Mouse (Mus musculus) layer of hippocampus, postnatal 25 days (tissue): ENCODE results near the gene Hcfc1. TPM values are rescaled to one million over a fixed set of nuclear protein-coding genes. Genes with fewer than 3 reads are reported as not detected.
A peak's percentile ranks its signal among the peaks of the same experiment; 100 is the strongest.

ENCODE experiments used
- DNase-seq, 2 experiments: peaks; one replicate each; pipeline ENCODE4 v3.0.0; 2022; ENCODE audit warnings: mixed read lengths in 2 of 2, low spot score in 1 of 2; ENCODE audit errors: extremely low spot score in 1 of 2
- total RNA-seq, 2 experiments: library from RNA; stranded (reverse); gene quantifications; 2 replicates each; pipeline ENCODE4 v1.2.3; 2021

Gene Hcfc1
- 10 to 100 TPM; 65.8 to 80.9 TPM for total RNA-seq

GRCm38 (mm10) chrX:73966248-73967176 is at the start of gene Hcfc1:
TSS of gene Hcfc1 (minus strand) at chrX:73966357.
- DNase-seq, result peak; percentile 75 to 76

- no peak for DNase-seq
These were observed 48.4 kb upstream of the Hcfc1 start for GRCm38 (mm10) chrX:74014597-74014996.

- no peak for DNase-seq
These were observed 41.9 kb upstream of the Hcfc1 start for GRCm38 (mm10) chrX:74008063-74008462.

- DNase-seq, result no peak
These were observed 40.2 kb upstream of the Hcfc1 start for GRCm38 (mm10) chrX:74006401-74006800.

GRCm38 (mm10) chrX:74003644-74004043 is 37.5 kb upstream of the Hcfc1 start:
- DNase-seq, result no peak

GRCm38 (mm10) chrX:74001024-74001423 is 34.9 kb upstream of the Hcfc1 start:
- no peak for DNase-seq

GRCm38 (mm10) chrX:73998911-73999869 is 33.0 kb upstream of the Hcfc1 start:
- DNase-seq, result no peak

- no peak for DNase-seq
These were observed 11.6 kb upstream of the Hcfc1 start for GRCm38 (mm10) chrX:73977783-73978182.

GRCm38 (mm10) chrX:73976283-73976682 is 10.1 kb upstream of the Hcfc1 start:
- DNase-seq, result no peak

- DNase-seq, result no peak
These were observed 6.6 kb upstream of the Hcfc1 start for GRCm38 (mm10) chrX:73972774-73973173.

- DNase-seq, result no peak
These were observed 4.6 kb upstream of the Hcfc1 start for GRCm38 (mm10) chrX:73970781-73971180.

- no peak for DNase-seq
These were observed 3.6 kb upstream of the Hcfc1 start for GRCm38 (mm10) chrX:73969729-73970128.

- DNase-seq, result no peak
These were observed 3.0 kb upstream of the Hcfc1 start for GRCm38 (mm10) chrX:73969167-73969566.

- peak; percentile 67 to 74 for DNase-seq
These were observed 1.3 kb upstream of the Hcfc1 start for GRCm38 (mm10) chrX:73967177-73968075.

GRCm38 (mm10) chrX:73965307-73965706 is 850 bp downstream of the Hcfc1 start:
- peak; percentile 29 to 59 for DNase-seq

- DNase-seq, result no peak
These were observed 1.8 kb downstream of the Hcfc1 start for GRCm38 (mm10) chrX:73964363-73964762.

GRCm38 (mm10) chrX:73954988-73955387 is 11.2 kb downstream of the Hcfc1 start:
- DNase-seq, result no peak

GRCm38 (mm10) chrX:73952603-73953002 is 13.6 kb downstream of the Hcfc1 start:
- no peak for DNase-seq

- DNase-seq, result no peak
These were observed 16.8 kb downstream of the Hcfc1 start for GRCm38 (mm10) chrX:73949341-73949740.

- DNase-seq, result peak in 1 of 2 experiments; percentile 51
These were observed 17.5 kb downstream of the Hcfc1 start for GRCm38 (mm10) chrX:73948647-73949046.
